Mouse (Mus musculus) kidney, postnatal 4 days (tissue): ENCODE results near the gene Hist1h4n.
A peak's percentile ranks its signal among the peaks of the same experiment; 100 is the strongest.

ENCODE experiments used
- DNase-seq, 2 experiments: peaks; one replicate each; pipeline ENCODE4 v3.0.0; 2021; ENCODE audit warnings: mixed read lengths in 2 of 2

The Hist1h4n gene

GRCm38 (mm10) chr13:21790601-21791283, 41.3 kb downstream of the Hist1h4n start:
- DNase-seq = peak in 1 of 2 experiments; percentile 14

- no peak for DNase-seq
Observed at GRCm38 (mm10) chr13:21789925-21790324, 42.1 kb downstream of the Hist1h4n start.

- peak in 1 of 2 experiments; percentile 18 for DNase-seq
Observed at GRCm38 (mm10) chr13:21787760-21788593, 44.0 kb downstream of the Hist1h4n start.

- DNase-seq = peak; percentile 75 to 89
Observed at GRCm38 (mm10) chr13:21786899-21787629, 44.9 kb downstream of the Hist1h4n start, which contains the start of the genes Hist1h2an and Hist1h2bp. Hist1h2an (minus strand) TSS chr13:21787218. Hist1h2bp (plus strand) TSS chr13:21787461.

GRCm38 (mm10) chr13:21786189-21786898, 45.7 kb downstream of the Hist1h4n start:
- peak in 1 of 2 experiments; percentile 30 for DNase-seq

- DNase-seq = no peak
Observed at GRCm38 (mm10) chr13:21784311-21784710, 47.7 kb downstream of the Hist1h4n start.

GRCm38 (mm10) chr13:21783734-21784161, 48.2 kb downstream of the Hist1h4n start:
- DNase-seq = peak; percentile 15 to 43

- peak; percentile 53 to 70 for DNase-seq
Observed at GRCm38 (mm10) chr13:21783255-21783617, 48.8 kb downstream of the Hist1h4n start, which contains the start of gene Hist1h3i. Hist1h3i (minus strand) TSS chr13:21783370.

- peak; percentile 20 to 38 for DNase-seq
Observed at GRCm38 (mm10) chr13:21782361-21783254, 49.4 kb downstream of the Hist1h4n start.
